ENCODE assay signal across 16 mouse cellular contexts in genomic region chr4:124053340-124054038, GRCm38 (mm10).
"Had no signal": no experiment of that assay in that cellular context is flagged by ENCODE, and none has a peak within 500 bp of the region (broad histone marks: within the 10 kb centered on the region; RNA-seq: fewer than 3 reads in every experiment).

No protein-coding gene starts in this region.

- H3K27ac ChIP-seq: intestine, embryonic 15.5 days; lung, embryonic 15.5 days; stomach, postnatal 0 days had no signal

- ATAC-seq: intestine, embryonic 15.5 days had no signal

- H3K4me1 ChIP-seq: intestine, embryonic 15.5 days; lung, embryonic 15.5 days had no signal

- H3K27me3 ChIP-seq: intestine, embryonic 15.5 days; lung, embryonic 15.5 days had no signal

- H3K9ac ChIP-seq: intestine, embryonic 15.5 days; lung, embryonic 15.5 days had no signal

- H3K4me2 ChIP-seq: intestine, embryonic 15.5 days; lung, embryonic 15.5 days; midbrain, embryonic 11.5 days had no signal

- H3K36me3 ChIP-seq: intestine, embryonic 15.5 days; lung, embryonic 15.5 days had no signal

- H3K9me3 ChIP-seq: intestine, embryonic 15.5 days; lung, embryonic 15.5 days had no signal

- DNase-seq: kidney, adult 11 months; kidney, adult 8-10 months; kidney, postnatal 14 days; kidney, postnatal 4 days; lung, adult 18-20 months; lung, postnatal 14 days; lung, postnatal 4 days; midbrain, embryonic 14.5 days; right cerebral cortex, postnatal 4 days; thymus, adult 2 months; thymus, postnatal 14 days; thymus, postnatal 4 days had no signal

- H3K4me3 ChIP-seq: intestine, embryonic 15.5 days; lung, embryonic 15.5 days had no signal
